Mouse (Mus musculus) liver, embryonic 14.5 days (tissue): ENCODE results near the gene Krtap13. TPM values are rescaled to one million over a fixed set of nuclear protein-coding genes. Genes with fewer than 3 reads are reported as not detected.

Experiments
- ATAC-seq: fragments of 200-750 bp; cut with Nextera tagmentation; 2 replicates; pipeline ENCODE4 v1.8.0; 2017; ENCODE audit warnings: moderate number of reproducible peaks, mild to moderate bottlenecking, moderate library complexity; ENCODE audit not compliant: insufficient read depth
- DNase-seq, 3 experiments: peaks; one replicate each; pipeline ENCODE4 v3.0.0-alpha.2; 2012 to 2013; ENCODE audit warnings: low read depth in 3 of 3, low spot score in 3 of 3
- H3K27ac ChIP-seq: fragments of 300-500 bp; sonication (generic); 2 replicates; pipeline ENCODE4 v1.5.1; 2014; ENCODE audit warnings: moderate library complexity, mild to moderate bottlenecking, control low read depth, inconsistent platforms
- H3K27me3 ChIP-seq: fragments of 300-500 bp; sonication (generic); 2 replicates; pipeline ENCODE4 v1.6.1; 2014; ENCODE audit warnings: mild to moderate bottlenecking, low read length, moderate library complexity; ENCODE audit not compliant: control insufficient read depth, insufficient read depth
- H3K36me3 ChIP-seq: fragments of 300-500 bp; sonication (generic); replicated peaks from 2 replicates; pipeline ENCODE4 v1.6.1; 2014; ENCODE audit warnings: low read depth; ENCODE audit not compliant: control insufficient read depth, insufficient read depth
- H3K4me1 ChIP-seq, 2 experiments: fragments of 200-500 bp in 1 of 2; fragments of 300-500 bp in 1 of 2; sonication (generic) in 1 of 2; replicated peaks; 2 replicates each; pipeline ENCODE4 v1.6.1; 2012 to 2014; ENCODE audit warnings: antibody characterized with exemption in 1 of 2, inconsistent platforms in 1 of 2, low read length in 1 of 2; ENCODE audit not compliant: control insufficient read depth in 2 of 2, insufficient read depth in 2 of 2
- H3K4me2 ChIP-seq: fragments of 300-500 bp; sonication (generic); 2 replicates; pipeline ENCODE4 v1.6.1; 2014; ENCODE audit warnings: low read depth, mild to moderate bottlenecking, control low read depth, moderate library complexity
- H3K4me3 ChIP-seq, 2 experiments: fragments of 200-500 bp in 1 of 2; fragments of 300-500 bp in 1 of 2; sonication (generic) in 1 of 2; 2 replicates each; pipeline ENCODE4 v1.5.1; 2012 to 2014; ENCODE audit warnings: low read depth in 2 of 2, low read length in 2 of 2, mild to moderate bottlenecking in 2 of 2, control low read depth in 1 of 2, inconsistent platforms in 1 of 2, moderate library complexity in 1 of 2; ENCODE audit not compliant: insufficient read depth in 1 of 2
- H3K9ac ChIP-seq: fragments of 300-500 bp; sonication (generic); replicated peaks from 2 replicates; pipeline ENCODE4 v1.6.1; 2014; ENCODE audit warnings: mild to moderate bottlenecking, control low read depth, moderate library complexity
- H3K9me3 ChIP-seq: fragments of 300-500 bp; sonication (generic); 2 replicates; pipeline ENCODE4 v1.6.1; 2016; ENCODE audit warnings: low read length, mixed read lengths; ENCODE audit not compliant: control insufficient read depth
- CTCF ChIP-seq: IDR thresholded peaks from 2 replicates; pipeline ENCODE4 v1.5.1; 2016; ENCODE audit warnings: antibody characterized with exemption, low read depth, control low read depth
- EP300 ChIP-seq: IDR thresholded peaks from 2 replicates; pipeline ENCODE4 v1.6.1; 2016; ENCODE audit warnings: antibody characterized with exemption, low read depth
- WGBS: fragments of 180-500 bp; shearing (Covaris S2); extraction: QIAGEN DNeasy Blood & Tissue Kit; methylation state at CpG from one replicate; pipeline ENCODE4 v1.1.7; 2014; ENCODE audit not compliant: insufficient replicate concordance; 5-methylcytosine and 5-hydroxymethylcytosine counted together
- polyA plus RNA-seq, 2 experiments: library from polyadenylated mRNA; depleted of rRNA in 1 of 2; stranded (reverse) in 1 of 2; unstranded in 1 of 2; fragments of >200 nt; fragmentation: Nextera tagmentation in 1 of 2; extraction: Ambion mirVana in 1 of 2; gene quantifications; 2 replicates each; pipeline versions ENCODE4 v1.2.1 to v1.2.3; 2012 to 2014

Krtap13 gene
- polyA plus RNA-seq, 2 experiments: not detected

GRCm38 (mm10) chr16:88747943-88748342, 3.5 kb downstream of the Krtap13 start:
- Histone ChIP-seq H3K27ac (no peak overlapping the region), H3K36me3 (no peaks in the 10 kb centered on the region), H3K4me3 (no peak overlapping the region), H3K4me2 (no peak overlapping the region), H3K4me1 (no peaks in the 10 kb centered on the region), H3K27me3 (no peaks in the 10 kb centered on the region), H3K9me3 (no peaks in the 10 kb centered on the region), H3K9ac (no peak overlapping the region)
- ATAC-seq (no peak), DNase-seq (no peak)
- WGBS: 54% methylated on average over 4 of the region's 4 CpGs
- no peak for TF ChIP-seq CTCF
- no peak for TF ChIP-seq EP300

GRCm38 (mm10) chr16:88744750-88745340, 6.6 kb downstream of the Krtap13 start:
- DNase-seq (no peak), ATAC-seq (no peak)
- no peak overlapping the region for H3K9ac ChIP-seq
- TF ChIP-seq CTCF: no peak
- no peak for TF ChIP-seq EP300
- no peaks in the 10 kb centered on the region for H3K27me3 ChIP-seq
- H3K4me3 ChIP-seq: no peak overlapping the region
- no peaks in the 10 kb centered on the region for H3K36me3 ChIP-seq
- no peaks in the 10 kb centered on the region for H3K9me3 ChIP-seq
- H3K4me1 ChIP-seq: no peaks in the 10 kb centered on the region
- WGBS: 47% methylated on average over 4 of the region's 4 CpGs
- no peak overlapping the region for H3K27ac ChIP-seq
- H3K4me2 ChIP-seq: no peak overlapping the region

DNA sequence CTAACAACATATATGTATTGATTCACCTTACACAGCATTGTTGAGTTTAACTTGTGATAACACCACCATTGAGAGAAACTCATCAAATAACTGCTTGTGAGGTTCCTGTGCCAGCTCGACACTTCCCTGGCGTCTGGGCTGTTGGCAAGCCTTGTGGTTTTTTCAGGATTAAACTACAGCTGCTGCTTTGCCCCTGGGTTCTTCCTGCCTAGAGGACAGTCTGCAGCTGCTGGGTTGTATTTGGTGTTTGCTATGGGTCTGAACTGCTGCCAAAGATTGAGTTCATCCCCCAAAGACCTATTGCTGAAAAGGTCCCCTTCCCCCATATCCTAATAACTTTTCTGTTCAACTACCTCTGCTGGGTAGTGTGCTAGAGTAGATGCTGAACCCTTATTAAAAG, 16.0 kb downstream of the Krtap13 start:
- H3K36me3 ChIP-seq: no peaks in the 10 kb centered on the region
- no peaks in the 10 kb centered on the region for H3K9me3 ChIP-seq
- no peak overlapping the region for H3K9ac ChIP-seq
- TF ChIP-seq CTCF: no peak
- no peak for TF ChIP-seq EP300
- H3K4me2 ChIP-seq: no peak overlapping the region
- H3K4me1 ChIP-seq: no peaks in the 10 kb centered on the region
- ATAC-seq: no peak
- DNase-seq: no peak
- H3K4me3 ChIP-seq: no peak overlapping the region
- H3K27me3 ChIP-seq: no peaks in the 10 kb centered on the region
- WGBS: 39% methylated on average over 2 of the region's 2 CpGs
- H3K27ac ChIP-seq: no peak overlapping the region

DNA sequence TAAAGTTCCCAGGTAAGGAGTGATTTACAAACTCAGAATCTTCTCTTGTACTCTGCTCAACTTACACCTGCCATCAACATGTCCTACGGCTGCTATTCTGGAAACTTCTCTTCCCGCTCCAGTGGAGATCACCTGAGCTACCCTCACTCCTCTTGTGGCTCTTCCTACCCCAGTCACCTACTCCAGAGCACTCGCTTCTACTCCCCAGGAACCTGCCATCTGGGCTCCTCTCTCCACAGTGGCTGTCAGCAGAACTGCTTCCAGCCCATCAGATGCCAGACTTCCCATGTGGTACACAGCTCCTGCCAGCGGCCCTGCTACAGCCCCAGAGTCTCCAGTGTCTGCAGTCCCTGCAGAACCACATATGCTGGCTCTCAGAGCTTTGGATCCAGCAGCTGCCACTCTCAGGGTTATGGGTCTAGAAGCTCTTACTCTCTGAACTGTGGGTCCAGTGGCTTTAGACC, 22.6 kb downstream of the Krtap13 start, which contains the start of gene Krtap13-1:
Gene Krtap13-1, plus strand, starts transcription at position 51 of the 464 bp plus-strand sequence.
- TF ChIP-seq EP300 (no peak), CTCF (no peak)
- no peak within 1 kb of the TSS for H3K27ac ChIP-seq
- no peaks in the 10 kb centered on the region for H3K27me3 ChIP-seq
- H3K4me1 ChIP-seq: no peaks in the 10 kb centered on the region
- no peaks in the 10 kb centered on the region for H3K9me3 ChIP-seq
- H3K4me2 ChIP-seq: no peak within 1 kb of the TSS
- 44% methylated on average over 4 of the region's 4 CpGs for WGBS
- no peak within 1 kb of the TSS for H3K4me3 ChIP-seq
- no peaks in the 10 kb centered on the region for H3K36me3 ChIP-seq
- DNase-seq: no peak
- no peak within 1 kb of the TSS for H3K9ac ChIP-seq
- no peak for ATAC-seq

DNA sequence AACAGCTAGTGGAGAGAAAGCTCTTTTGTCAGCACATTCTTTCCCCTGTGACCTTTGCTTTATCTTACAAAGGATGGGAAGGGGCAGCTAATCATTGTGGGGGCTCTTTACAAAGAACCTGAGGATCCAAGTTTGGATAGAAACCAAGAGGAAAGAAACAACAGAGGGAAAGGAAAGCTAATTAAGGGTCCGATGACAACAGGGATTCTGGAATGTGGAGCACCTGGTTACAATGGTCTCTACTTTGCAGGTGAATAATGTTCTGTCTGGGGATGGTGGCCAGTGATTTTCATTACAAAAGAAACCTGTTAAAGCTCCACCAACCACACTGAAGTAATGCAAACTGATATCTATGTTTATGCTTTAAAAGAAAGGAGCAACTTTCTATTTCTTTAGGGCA, 31.4 kb downstream of the Krtap13 start:
- no peak overlapping the region for H3K27ac ChIP-seq
- H3K27me3 ChIP-seq: no peaks in the 10 kb centered on the region
- no peak overlapping the region for H3K9ac ChIP-seq
- H3K9me3 ChIP-seq: no peaks in the 10 kb centered on the region
- DNase-seq (no peak), ATAC-seq (no peak)
- no peaks in the 10 kb centered on the region for H3K4me1 ChIP-seq
- H3K36me3 ChIP-seq: no peaks in the 10 kb centered on the region
- TF ChIP-seq CTCF (no peak), EP300 (no peak)
- no peak overlapping the region for H3K4me3 ChIP-seq
- no peak overlapping the region for H3K4me2 ChIP-seq
- WGBS: 28% methylated on average over 1 of the region's 1 CpGs
